Mouse (Mus musculus): ENCODE data around the gene Tmem217. TPM values are rescaled to one million over a fixed set of nuclear protein-coding genes. Genes with fewer than 3 reads are reported as not detected.

The Tmem217 gene
- polyA plus RNA-seq, 1 experiment from 2014 or later = not detected

DNA sequence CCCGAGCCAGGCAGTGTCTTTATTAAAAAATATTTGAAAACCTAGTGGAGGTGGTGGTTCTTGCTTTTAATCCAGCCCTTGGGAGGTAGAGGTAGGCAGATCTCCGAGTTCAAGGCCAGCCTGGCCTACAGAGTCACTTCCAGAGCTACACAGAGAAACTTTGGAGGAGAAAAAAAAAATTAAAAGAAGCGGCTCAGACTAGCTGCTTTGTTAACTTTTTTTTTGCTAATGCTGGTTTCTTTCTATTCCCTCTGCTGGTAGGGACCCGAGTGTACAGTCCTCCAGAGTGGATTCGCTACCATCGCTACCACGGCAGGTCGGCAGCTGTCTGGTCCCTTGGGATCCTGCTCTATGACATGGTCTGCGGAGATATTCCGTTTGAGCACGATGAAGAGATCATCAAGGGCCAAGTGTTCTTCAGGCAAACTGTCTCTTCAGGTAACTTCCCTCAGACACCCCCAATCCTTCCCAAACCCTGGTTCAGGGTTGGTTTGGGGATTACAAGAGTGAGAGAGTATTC is 58.7 kb downstream of the Tmem217 start:
- no peaks in the 10 kb centered on the region for H3K9me3 ChIP-seq (ENCODE audit: low read length)
- peaks cover 39% of the 10 kb centered on the region for H3K4me1 ChIP-seq (ENCODE audit: insufficient read depth)
- H3K4me3 ChIP-seq (ENCODE audit: low read depth, low read length) = peak overlapping the region; percentile 96
- peak overlapping the region; percentile 89 for H3K4me2 ChIP-seq (ENCODE audit: low read depth, low read length)
- H3K27me3 ChIP-seq (ENCODE audit: insufficient read depth, low read length) = no peaks in the 10 kb centered on the region
- ATAC-seq (no peak), DNase-seq (peak; percentile 37)
- TF ChIP-seq EP300 (IDR thresholded peaks at IDR 0.05; ENCODE audit: low read depth) (no peak), CTCF (IDR thresholded peaks at IDR 0.05; ENCODE audit: low read depth) (peak; percentile 16; the same call in 1 of the 2 replicates)
- 47% methylated on average over 11 of the region's 11 CpGs for WGBS (ENCODE audit: insufficient replicate concordance)
- peak overlapping the region; percentile 99 for H3K27ac ChIP-seq (ENCODE audit: low read depth)
- peaks cover 34% of the 10 kb centered on the region for H3K36me3 ChIP-seq (replicated peaks; ENCODE audit: insufficient read depth, low read length)
- H3K9ac ChIP-seq (replicated peaks) = peak overlapping the region; percentile 100

DNA sequence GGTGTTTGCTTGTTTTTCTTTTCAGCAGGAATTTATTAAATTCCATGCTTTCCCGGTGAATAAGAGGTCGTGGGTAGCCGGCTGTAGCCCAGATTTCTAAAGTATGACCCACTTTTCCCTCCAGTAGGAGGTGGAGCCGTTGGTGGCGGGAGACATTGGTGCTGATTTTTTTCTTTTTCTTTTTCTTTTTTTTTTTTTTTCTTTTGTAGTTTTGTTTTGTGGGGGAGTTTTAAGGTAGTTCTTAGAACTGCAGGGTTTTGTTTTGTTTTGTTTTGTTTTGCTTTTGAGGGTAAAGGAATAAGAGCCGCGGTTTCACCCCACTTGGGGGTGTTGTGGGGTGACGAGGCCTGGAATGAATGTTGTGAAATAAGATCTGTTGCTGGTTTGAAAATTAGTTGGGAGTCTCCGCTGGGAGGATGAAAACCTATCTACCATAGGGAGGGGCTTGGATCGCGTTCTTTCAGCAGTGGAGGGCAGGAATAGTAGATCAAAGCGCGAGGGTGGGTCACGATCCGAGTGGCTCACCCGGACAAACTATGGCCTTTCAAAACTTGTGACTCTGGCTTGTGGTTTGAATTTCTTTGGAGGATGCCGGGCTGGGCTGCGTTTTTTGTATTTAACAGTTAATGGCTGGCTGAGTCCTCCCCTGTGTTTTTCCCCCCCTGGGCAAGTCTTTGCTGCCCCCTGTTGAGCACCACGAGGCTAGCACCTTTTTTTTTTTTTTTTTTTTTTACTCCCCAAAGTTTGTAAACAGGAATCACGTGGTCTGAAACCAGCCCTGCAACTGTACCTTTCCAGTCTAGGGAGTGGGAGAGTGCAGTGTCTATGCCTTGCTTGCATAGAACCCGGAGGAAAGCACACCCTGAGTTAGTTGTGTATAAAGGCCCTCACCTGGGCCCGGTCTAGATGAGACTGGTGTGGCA is 59.7 kb downstream of the Tmem217 start:
- no peak for ATAC-seq
- Histone ChIP-seq H3K36me3 (replicated peaks; ENCODE audit: insufficient read depth, low read length) (peaks cover 34% of the 10 kb centered on the region), H3K4me3 (ENCODE audit: low read depth, low read length) (peak overlapping the region; percentile 96)

DNA sequence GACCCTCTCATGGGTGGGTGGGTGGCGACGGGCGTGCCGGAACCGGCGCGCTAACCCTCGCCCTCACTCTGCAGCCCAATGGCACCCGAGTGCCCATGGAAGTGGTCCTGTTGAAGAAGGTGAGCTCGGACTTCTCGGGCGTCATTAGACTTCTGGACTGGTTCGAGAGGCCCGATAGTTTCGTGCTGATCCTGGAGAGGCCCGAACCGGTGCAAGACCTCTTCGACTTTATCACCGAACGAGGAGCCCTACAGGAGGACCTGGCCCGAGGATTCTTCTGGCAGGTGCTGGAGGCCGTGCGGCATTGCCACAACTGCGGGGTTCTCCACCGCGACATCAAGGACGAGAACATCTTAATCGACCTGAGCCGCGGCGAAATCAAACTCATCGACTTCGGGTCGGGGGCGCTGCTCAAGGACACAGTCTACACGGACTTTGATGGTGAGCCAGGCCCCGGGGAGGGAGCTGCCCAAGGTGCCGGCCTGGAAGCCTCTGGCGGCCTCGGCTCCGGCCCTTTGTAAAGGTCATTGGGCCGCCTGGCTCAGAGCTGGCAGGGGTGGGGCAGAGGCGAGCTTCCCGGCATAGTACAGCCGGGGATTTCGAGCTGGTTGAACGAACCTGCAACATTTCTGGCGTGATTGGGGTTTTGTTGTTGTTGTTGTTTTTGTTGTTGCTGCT is 60.5 kb downstream of the Tmem217 start:
- no peaks in the 10 kb centered on the region for H3K9me3 ChIP-seq (ENCODE audit: low read length)
- H3K9ac ChIP-seq (replicated peaks) = peak overlapping the region; percentile 100
- H3K4me2 ChIP-seq (ENCODE audit: low read depth, low read length) = peak overlapping the region; percentile 89
- no peaks in the 10 kb centered on the region for H3K27me3 ChIP-seq (ENCODE audit: insufficient read depth, low read length)
- H3K27ac ChIP-seq (ENCODE audit: low read depth) = peak overlapping the region; percentile 99
- WGBS (ENCODE audit: insufficient replicate concordance) = under 1% methylated on average over 45 of the region's 48 CpGs
- DNase-seq (peak; percentile 78), ATAC-seq (no peak)
- peak overlapping the region; percentile 96 for H3K4me3 ChIP-seq (ENCODE audit: low read depth, low read length)
- peaks cover 34% of the 10 kb centered on the region for H3K36me3 ChIP-seq (replicated peaks; ENCODE audit: insufficient read depth, low read length)
- TF ChIP-seq EP300 (IDR thresholded peaks at IDR 0.05; ENCODE audit: low read depth) (no peak), CTCF (IDR thresholded peaks at IDR 0.05; ENCODE audit: low read depth) (no peak)
- peaks cover 30% of the 10 kb centered on the region for H3K4me1 ChIP-seq (ENCODE audit: insufficient read depth)

More for the DNA sequence above, 59.7 kb downstream of the Tmem217 start:
- Histone ChIP-seq H3K27me3 (ENCODE audit: insufficient read depth, low read length) (no peaks in the 10 kb centered on the region), H3K9ac (replicated peaks) (peak overlapping the region; percentile 100), H3K27ac (ENCODE audit: low read depth) (peak overlapping the region; percentile 99), H3K4me1 (ENCODE audit: insufficient read depth) (peaks cover 34% of the 10 kb centered on the region), H3K4me2 (ENCODE audit: low read depth, low read length) (peak overlapping the region; percentile 89), H3K9me3 (ENCODE audit: low read length) (no peaks in the 10 kb centered on the region)
- 1% methylated on average over 22 of the region's 22 CpGs for WGBS (ENCODE audit: insufficient replicate concordance)
- peak; percentile 83 for DNase-seq
- peak; percentile 70 for TF ChIP-seq EP300 (IDR thresholded peaks at IDR 0.05; ENCODE audit: low read depth)
- TF ChIP-seq CTCF (IDR thresholded peaks at IDR 0.05; ENCODE audit: low read depth) = peak; percentile 95

DNA sequence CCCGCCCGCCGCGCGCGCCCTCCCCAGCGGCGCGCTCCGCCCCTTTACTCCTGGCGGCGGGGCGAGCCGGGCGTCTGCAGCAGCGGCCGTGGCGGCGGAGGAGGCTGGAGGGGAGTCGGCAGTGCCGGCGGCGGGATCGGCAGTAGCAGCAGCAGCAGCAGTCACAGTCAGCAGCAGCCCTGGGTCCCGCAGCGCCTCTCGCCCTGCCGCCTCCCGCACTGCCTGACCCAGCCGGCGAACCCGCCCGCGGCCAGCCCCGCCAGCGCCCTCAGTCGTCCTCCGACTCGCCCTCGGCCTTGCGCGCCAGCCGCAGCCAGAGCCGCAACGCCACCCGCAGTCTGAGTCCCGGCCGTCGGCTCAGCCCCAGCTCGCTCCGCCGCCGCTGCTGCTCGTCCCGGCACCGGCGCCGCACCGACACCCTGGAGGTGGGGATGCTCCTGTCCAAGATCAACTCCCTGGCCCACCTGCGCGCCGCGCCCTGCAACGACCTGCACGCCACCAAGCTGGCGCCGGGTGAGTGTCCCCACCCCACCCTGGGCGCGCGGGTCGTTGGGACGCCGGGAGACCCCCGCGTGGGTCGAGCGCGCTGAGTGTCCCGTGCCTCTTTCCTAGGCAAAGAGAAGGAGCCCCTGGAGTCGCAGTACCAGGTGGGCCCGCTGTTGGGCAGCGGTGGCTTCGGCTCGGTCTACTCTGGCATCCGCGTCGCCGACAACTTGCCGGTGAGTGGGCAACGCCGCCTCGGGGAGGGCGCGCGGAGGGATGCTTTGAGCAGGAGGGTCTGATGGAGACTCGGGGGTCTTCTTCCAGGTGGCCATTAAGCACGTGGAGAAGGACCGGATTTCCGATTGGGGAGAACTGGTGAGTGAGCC is 61.2 kb downstream of the Tmem217 start, which contains the start of gene Pim1:
Gene Pim1, plus strand, starts transcription at position 41 of the 869 bp plus-strand sequence.
- Histone ChIP-seq H3K27me3 (ENCODE audit: insufficient read depth, low read length) (no peaks in the 10 kb centered on the region), H3K9ac (replicated peaks) (peak within 1 kb of the TSS; percentile 100), H3K36me3 (replicated peaks; ENCODE audit: insufficient read depth, low read length) (peaks cover 31% of the 10 kb centered on the region), H3K4me3 (ENCODE audit: low read depth, low read length) (peak within 1 kb of the TSS; percentile 96), H3K4me2 (ENCODE audit: low read depth, low read length) (peak within 1 kb of the TSS; percentile 89), H3K9me3 (ENCODE audit: low read length) (no peaks in the 10 kb centered on the region), H3K4me1 (ENCODE audit: insufficient read depth) (peaks cover 31% of the 10 kb centered on the region), H3K27ac (ENCODE audit: low read depth) (peak within 1 kb of the TSS; percentile 99)
- DNase-seq (no peak), ATAC-seq (no peak; the same call in 1 of the 2 replicates)
- TF ChIP-seq CTCF (IDR thresholded peaks at IDR 0.05; ENCODE audit: low read depth) (no peak), EP300 (IDR thresholded peaks at IDR 0.05; ENCODE audit: low read depth) (no peak)
- under 1% methylated on average over 75 of the region's 99 CpGs for WGBS (ENCODE audit: insufficient replicate concordance)

DNA sequence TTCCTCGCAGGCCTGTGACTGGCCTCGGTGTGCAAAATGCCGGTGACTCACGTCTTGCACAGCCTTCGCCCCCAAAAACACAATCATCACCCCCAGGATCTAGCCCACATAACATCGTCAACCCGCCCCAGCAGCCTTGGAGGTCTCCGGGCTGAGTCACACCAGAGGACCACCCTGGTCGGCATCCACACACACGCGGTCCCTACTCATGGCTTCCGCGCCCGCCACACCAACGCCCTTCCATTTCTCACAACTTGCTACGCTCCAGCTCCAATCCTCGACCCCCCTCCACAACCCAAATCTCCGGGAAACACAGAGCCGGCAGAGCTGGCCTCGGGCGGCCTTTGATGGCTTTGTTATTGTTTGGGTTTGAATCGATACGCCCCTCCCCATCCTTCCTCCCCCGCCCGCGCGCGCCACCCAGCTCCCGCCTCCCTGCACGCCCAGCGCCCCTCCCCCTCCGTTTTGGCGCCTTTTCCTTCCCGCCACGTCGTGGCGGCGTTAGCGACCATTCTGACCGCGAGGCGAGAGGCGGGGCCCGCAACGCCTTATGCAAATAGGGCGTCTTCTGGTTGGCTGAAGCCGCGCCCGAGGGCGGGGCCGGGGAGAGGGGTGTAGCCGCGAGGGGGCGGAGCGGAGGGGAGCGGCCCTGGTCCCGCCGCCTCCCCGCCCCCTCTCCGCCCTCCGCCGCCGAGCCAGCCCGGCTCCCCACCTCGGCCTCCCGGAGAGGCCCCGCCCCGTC is 62.0 kb downstream of the Tmem217 start:
- H3K36me3 ChIP-seq (replicated peaks; ENCODE audit: insufficient read depth, low read length) = peaks cover 31% of the 10 kb centered on the region
- 1% methylated on average over 49 of the region's 68 CpGs for WGBS (ENCODE audit: insufficient replicate concordance)
- TF ChIP-seq EP300 (IDR thresholded peaks at IDR 0.05; ENCODE audit: low read depth) (peak; percentile 78), CTCF (IDR thresholded peaks at IDR 0.05; ENCODE audit: low read depth) (peak; percentile 26; the same call in 1 of the 2 replicates)
- H3K9ac ChIP-seq (replicated peaks) = peak overlapping the region; percentile 90
- ATAC-seq (peak; percentile 85), DNase-seq (peak; percentile 100)
- H3K27ac ChIP-seq (ENCODE audit: low read depth) = peak overlapping the region; percentile 98
- H3K4me1 ChIP-seq (ENCODE audit: insufficient read depth) = peaks cover 36% of the 10 kb centered on the region
- H3K4me2 ChIP-seq (ENCODE audit: low read depth, low read length) = peak overlapping the region; percentile 88
- no peaks in the 10 kb centered on the region for H3K27me3 ChIP-seq (ENCODE audit: insufficient read depth, low read length)
- peak overlapping the region; percentile 96 for H3K4me3 ChIP-seq (ENCODE audit: low read depth, low read length)
- H3K9me3 ChIP-seq (ENCODE audit: low read length) = no peaks in the 10 kb centered on the region
